Mouse (Mus musculus) megakaryocyte, embryonic 14.5 days (primary cell): ENCODE measurements around the gene Meis2. TPM values are rescaled to one million over a fixed set of nuclear protein-coding genes. Genes with fewer than 3 reads are reported as not detected.

ENCODE experiments used
- H3K27me3 ChIP-seq: replicated peaks from 2 replicates; pipeline ENCODE3; 2012; ENCODE audit warnings: inconsistent platforms
- H3K36me3 ChIP-seq: replicated peaks from 2 replicates; pipeline ENCODE3; 2012; ENCODE audit warnings: low read length, inconsistent platforms, mixed read lengths
- H3K4me1 ChIP-seq: 2 replicates; pipeline ENCODE4 v1.6.1; 2012; ENCODE audit warnings: inconsistent platforms
- H3K4me3 ChIP-seq: replicated peaks from 2 replicates; pipeline ENCODE3; 2012; ENCODE audit warnings: moderate library complexity, mild to moderate bottlenecking, inconsistent platforms
- H3K9me3 ChIP-seq: 2 replicates; pipeline ENCODE4 v1.6.1; 2012; ENCODE audit warnings: inconsistent platforms
- FLI1 ChIP-seq: IDR thresholded peaks from 2 replicates; pipeline ENCODE4 v1.6.1; 2012; ENCODE audit warnings: low read length, inconsistent platforms, mixed read lengths
- GATA1 ChIP-seq: IDR thresholded peaks from 3 replicates; pipeline ENCODE4 v1.6.1; 2012; ENCODE audit warnings: mixed read lengths, low read length, inconsistent platforms, borderline replicate concordance
- polyA plus RNA-seq: library from polyadenylated mRNA; stranded (reverse); fragments of >175 nt; gene quantifications from 2 replicates; pipeline ENCODE4 v1.2.3, GENCODE M21; 2012; ENCODE audit warnings: low replicate concordance; ENCODE audit not compliant: insufficient read depth

Gene Meis2
- polyA plus RNA-seq, 1 experiment = not detected

- peaks cover 39% of the 10 kb centered on the region for H3K4me1 ChIP-seq
These were observed 2.8 kb upstream of the Meis2 start for GRCm38 (mm10) chr2:116068461-116068860.

GRCm38 (mm10) chr2:116067711-116068110 is 2.1 kb upstream of the Meis2 start:
- H3K36me3 ChIP-seq = no peaks in the 10 kb centered on the region
- H3K4me3 ChIP-seq = no peak overlapping the region
- H3K27me3 ChIP-seq = peaks cover 88% of the 10 kb centered on the region
- no peaks in the 10 kb centered on the region for H3K9me3 ChIP-seq
- peaks cover 46% of the 10 kb centered on the region for H3K4me1 ChIP-seq
- TF ChIP-seq GATA1 (no peak), FLI1 (no peak)

More at GRCm38 (mm10) chr2:116068461-116068860, 2.8 kb upstream of the Meis2 start:
- peaks cover 87% of the 10 kb centered on the region for H3K27me3 ChIP-seq
- no peak overlapping the region for H3K4me3 ChIP-seq
- H3K9me3 ChIP-seq = no peaks in the 10 kb centered on the region
- H3K36me3 ChIP-seq = no peaks in the 10 kb centered on the region
- no peak for TF ChIP-seq FLI1
- no peak for TF ChIP-seq GATA1

- H3K4me3 ChIP-seq = peak overlapping the region; percentile 90
- peaks cover 52% of the 10 kb centered on the region for H3K4me1 ChIP-seq
- no peaks in the 10 kb centered on the region for H3K36me3 ChIP-seq
- no peak for TF ChIP-seq GATA1
- peaks cover 88% of the 10 kb centered on the region for H3K27me3 ChIP-seq
- no peaks in the 10 kb centered on the region for H3K9me3 ChIP-seq
These were observed 1.4 kb upstream of the Meis2 start for GRCm38 (mm10) chr2:116067065-116067497.

- H3K27me3 ChIP-seq = peaks cover 89% of the 10 kb centered on the region
- no peaks in the 10 kb centered on the region for H3K9me3 ChIP-seq
- H3K4me1 ChIP-seq = peaks cover 54% of the 10 kb centered on the region
- H3K36me3 ChIP-seq = no peaks in the 10 kb centered on the region
- TF ChIP-seq GATA1 = no peak
- no peak for TF ChIP-seq FLI1
- H3K4me3 ChIP-seq = peak overlapping the region; percentile 90
These were observed 660 bp upstream of the Meis2 start for GRCm38 (mm10) chr2:116066057-116066941.

- H3K4me1 ChIP-seq = peaks cover 55% of the 10 kb centered on the region
- no peaks in the 10 kb centered on the region for H3K36me3 ChIP-seq
- H3K27me3 ChIP-seq = peaks cover 90% of the 10 kb centered on the region
- H3K4me3 ChIP-seq = peak overlapping the region; percentile 84
- H3K9me3 ChIP-seq = no peaks in the 10 kb centered on the region
- TF ChIP-seq GATA1 (no peak), FLI1 (no peak)
These were observed 582 bp downstream of the Meis2 start for GRCm38 (mm10) chr2:116065057-116065456.

GRCm38 (mm10) chr2:116064521-116064920 is 1.1 kb downstream of the Meis2 start:
- H3K27me3 ChIP-seq = peaks cover 89% of the 10 kb centered on the region

GRCm38 (mm10) chr2:116063819-116064293 is 1.8 kb downstream of the Meis2 start:
- peak overlapping the region; percentile 91 for H3K4me3 ChIP-seq
- TF ChIP-seq GATA1 = no peak
- peaks cover 87% of the 10 kb centered on the region for H3K27me3 ChIP-seq
- H3K36me3 ChIP-seq = no peaks in the 10 kb centered on the region
- H3K4me1 ChIP-seq = peaks cover 55% of the 10 kb centered on the region
- H3K9me3 ChIP-seq = no peaks in the 10 kb centered on the region

More at GRCm38 (mm10) chr2:116064521-116064920, 1.1 kb downstream of the Meis2 start:
- no peak for TF ChIP-seq GATA1
- no peak for TF ChIP-seq FLI1
- Histone ChIP-seq H3K4me3 (peak overlapping the region; percentile 88), H3K36me3 (no peaks in the 10 kb centered on the region), H3K4me1 (peaks cover 55% of the 10 kb centered on the region), H3K9me3 (no peaks in the 10 kb centered on the region)

- H3K9me3 ChIP-seq = no peaks in the 10 kb centered on the region
- peaks cover 54% of the 10 kb centered on the region for H3K4me1 ChIP-seq
- peak overlapping the region; percentile 80 for H3K4me3 ChIP-seq
- TF ChIP-seq GATA1 (no peak), FLI1 (no peak)
- peaks cover 84% of the 10 kb centered on the region for H3K27me3 ChIP-seq
- H3K36me3 ChIP-seq = no peaks in the 10 kb centered on the region
These were observed 2.7 kb downstream of the Meis2 start for GRCm38 (mm10) chr2:116062761-116063441.

- Histone ChIP-seq H3K27me3 (peaks cover 80% of the 10 kb centered on the region), H3K4me3 (peak overlapping the region; percentile 59)
- TF ChIP-seq GATA1 = no peak
These were observed 3.4 kb downstream of the Meis2 start for GRCm38 (mm10) chr2:116062251-116062651.

More at GRCm38 (mm10) chr2:116062251-116062651, 3.4 kb downstream of the Meis2 start:
- Histone ChIP-seq H3K4me1 (peaks cover 51% of the 10 kb centered on the region), H3K36me3 (no peaks in the 10 kb centered on the region), H3K9me3 (no peaks in the 10 kb centered on the region)
